Mouse (Mus musculus): ENCODE results near the gene Adam22.

DNA sequence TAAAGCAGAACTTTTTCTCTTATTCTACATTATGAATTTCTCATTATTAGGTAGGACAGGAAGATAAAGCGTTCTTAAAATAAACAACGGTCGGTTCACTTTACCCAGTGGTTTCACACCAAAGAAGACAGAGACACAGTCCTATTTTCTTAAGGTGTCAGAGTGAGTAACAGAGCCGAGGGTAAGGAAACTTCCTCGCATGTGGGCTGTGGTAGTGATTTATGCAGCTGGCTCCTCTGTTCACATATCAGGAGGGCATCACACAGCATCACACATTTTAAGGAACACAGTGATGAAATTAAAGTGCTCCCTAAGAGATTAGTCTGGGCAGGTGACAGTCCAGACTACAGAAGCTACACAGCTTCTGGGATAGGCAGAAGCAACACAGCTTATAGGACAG lies 83.8 kb downstream of the Adam22 start:
- no peak for TF ChIP-seq CTCF (IDR thresholded peaks at IDR 0.05; ENCODE audit: low read depth, low read length)
- no peak for TF ChIP-seq POLR2A (IDR thresholded peaks at IDR 0.05; ENCODE audit: borderline replicate concordance, low read depth, low read length)

All from bone marrow macrophage, adult 2 months (primary cell).